Mouse (Mus musculus): Measurements from ENCODE around the gene Opcml.

DNA sequence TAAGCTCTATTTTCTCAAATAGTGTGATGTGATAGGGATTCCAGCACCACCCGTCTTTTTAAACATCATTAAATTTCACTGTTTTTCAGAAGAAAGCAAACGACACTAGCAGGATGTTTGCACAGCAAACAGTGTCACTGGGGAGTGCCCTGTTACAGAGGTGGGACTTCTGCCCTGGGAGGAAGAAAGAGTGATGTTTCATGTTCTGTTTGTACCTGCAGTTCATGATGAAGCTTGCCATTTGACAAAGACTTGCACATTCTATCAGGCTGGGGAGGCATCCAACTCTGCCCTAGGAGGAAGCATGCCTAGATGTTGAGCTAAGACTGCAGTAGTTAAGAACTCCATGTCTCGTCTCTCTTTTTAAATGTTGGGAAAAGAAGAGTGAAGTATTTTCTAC lies 222.6 kb downstream of the Opcml start:
- TF ChIP-seq CTCF (conservative IDR thresholded peaks at IDR 0.05; ENCODE audit: insufficient read depth, insufficient read length, low read depth, low read length) (no peak), POLR2A (IDR thresholded peaks at IDR 0.05; ENCODE audit: low read depth, low read length) (no peak)
